Mouse (Mus musculus) common myeloid progenitor, adult 5-6 weeks (primary cell): Measurements from ENCODE around the gene Sgcd. TPM values are rescaled to one million over a fixed set of nuclear protein-coding genes. Genes with fewer than 3 reads are reported as not detected.

ENCODE experiments used
- ATAC-seq: replicated peaks from 2 replicates; pipeline ENCODE4 v1.8.0; 2016; ENCODE audit warnings: low read depth, mild to moderate bottlenecking, moderate TSS enrichment, inconsistent platforms; ENCODE audit not compliant: poor library complexity, severe bottlenecking
- total RNA-seq: library from RNA; stranded (forward); fragments of 200-1000, 187-1606 nt; gene quantifications from 2 replicates; pipeline ENCODE4 v1.2.3, GENCODE M21; 2017

The Sgcd gene
- total RNA-seq, 1 experiment from 2014 or later, result not detected

DNA sequence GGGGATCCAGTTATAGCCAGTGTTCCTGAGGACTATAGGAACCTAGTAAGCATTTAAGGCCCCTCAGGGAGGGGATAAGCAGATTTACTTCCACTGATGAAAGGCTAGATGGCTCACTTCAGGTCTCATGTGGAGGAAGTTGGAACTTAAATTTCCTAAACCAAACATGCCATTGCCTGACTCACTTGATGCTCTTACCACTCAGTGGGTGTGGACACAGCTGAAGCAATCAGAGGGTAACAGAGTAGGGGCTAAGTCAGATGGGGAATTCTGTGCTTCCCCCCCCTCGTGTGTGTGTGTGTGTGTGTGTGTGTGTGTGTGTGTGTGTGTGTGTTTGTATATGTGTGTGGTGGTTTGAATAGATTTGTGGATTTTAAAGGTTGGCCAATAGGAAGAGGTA, 830.7 kb downstream of the Sgcd start:
- no peak for ATAC-seq

DNA sequence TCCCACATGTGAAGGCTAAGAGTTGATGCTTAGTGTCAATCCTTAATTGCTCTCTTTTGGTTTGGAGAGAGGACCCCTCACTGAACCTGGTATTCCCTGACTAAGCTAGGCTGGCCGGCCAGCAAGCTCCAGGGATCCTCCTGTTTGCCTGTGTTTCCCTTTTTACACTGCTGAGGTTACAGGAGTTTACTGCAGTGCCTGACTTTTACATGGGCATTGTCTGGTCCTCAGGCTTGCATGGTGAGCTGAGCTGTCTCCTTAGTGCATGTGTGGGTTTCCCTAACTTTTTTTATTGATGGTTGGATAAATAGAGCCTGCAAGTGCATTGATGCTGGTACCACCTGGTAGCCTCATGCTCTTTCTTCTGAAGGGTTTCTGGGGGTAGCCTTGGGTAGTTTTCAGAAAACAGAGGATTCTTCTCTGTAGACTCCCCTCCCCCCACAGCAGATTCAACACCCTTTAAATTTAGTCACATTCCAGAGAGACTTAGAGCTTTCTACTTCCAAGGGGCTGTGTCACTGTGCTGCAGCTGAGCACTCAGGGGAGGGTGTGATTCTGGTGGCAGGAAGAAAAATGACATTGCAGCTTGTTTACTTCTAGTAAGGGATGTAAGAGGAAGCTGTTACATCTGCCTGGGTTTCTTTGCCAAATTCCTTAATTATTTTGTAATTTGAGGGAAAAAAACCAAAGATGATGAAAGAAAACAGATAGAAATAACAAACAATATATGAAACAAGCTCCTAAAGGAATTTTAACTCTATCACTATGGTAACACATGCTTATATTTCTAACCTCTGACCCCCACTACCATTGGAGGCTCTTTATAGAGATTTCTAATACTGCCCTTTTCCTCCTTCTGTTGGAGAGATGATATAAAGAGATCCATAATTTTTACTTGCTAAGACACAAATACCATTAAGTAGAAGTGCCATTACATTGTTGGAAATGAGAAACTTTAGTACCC, 831.8 kb downstream of the Sgcd start:
- ATAC-seq, result no peak

DNA sequence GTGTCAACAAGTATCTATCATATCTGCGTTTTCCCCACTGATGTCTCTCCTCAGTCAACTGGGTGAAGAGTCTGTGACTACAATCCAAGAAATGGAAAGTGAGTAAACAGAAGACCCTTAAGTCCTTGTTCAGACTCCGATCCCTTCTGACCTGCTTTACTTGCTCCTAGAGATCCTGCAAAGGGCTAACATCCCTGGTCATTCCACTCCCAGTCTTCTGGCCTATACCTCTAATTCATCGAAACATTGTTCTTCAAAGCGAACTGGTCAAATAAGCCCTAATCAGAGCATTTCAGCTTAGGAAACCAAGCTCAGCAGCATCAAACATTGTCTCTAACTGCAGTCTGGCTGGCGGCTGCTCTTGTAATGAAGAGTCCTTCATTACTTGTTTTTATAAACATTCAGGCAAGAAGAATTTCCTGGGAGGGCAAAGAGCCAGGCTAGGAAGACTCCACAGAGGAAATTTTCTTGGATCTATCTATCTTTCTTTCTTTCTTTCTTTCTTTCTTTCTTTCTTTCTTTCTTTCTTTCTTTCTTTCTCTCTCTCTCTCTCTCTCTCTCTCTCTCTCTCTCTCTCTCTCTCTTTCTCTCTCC, 833.8 kb downstream of the Sgcd start:
- ATAC-seq, result no peak

DNA sequence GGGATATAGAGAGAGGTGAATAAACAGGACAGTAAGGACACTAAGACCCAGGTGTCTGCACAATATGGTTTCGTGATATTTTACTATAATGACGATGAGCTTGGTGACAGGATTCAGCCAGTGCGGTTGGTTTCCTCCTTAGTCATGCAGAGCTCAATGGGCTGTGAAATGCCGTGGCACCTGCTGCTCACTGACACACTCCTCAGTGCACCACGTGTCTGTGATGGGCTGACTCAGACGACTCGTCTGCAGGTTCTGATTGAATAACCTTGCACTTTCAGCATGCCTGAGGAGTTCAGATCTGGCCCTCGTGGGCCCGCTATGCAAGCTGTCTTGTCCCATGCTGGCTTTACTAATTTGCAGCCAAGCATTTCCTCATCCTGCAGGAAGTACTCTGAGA, 839.2 kb downstream of the Sgcd start:
- no peak for ATAC-seq

DNA sequence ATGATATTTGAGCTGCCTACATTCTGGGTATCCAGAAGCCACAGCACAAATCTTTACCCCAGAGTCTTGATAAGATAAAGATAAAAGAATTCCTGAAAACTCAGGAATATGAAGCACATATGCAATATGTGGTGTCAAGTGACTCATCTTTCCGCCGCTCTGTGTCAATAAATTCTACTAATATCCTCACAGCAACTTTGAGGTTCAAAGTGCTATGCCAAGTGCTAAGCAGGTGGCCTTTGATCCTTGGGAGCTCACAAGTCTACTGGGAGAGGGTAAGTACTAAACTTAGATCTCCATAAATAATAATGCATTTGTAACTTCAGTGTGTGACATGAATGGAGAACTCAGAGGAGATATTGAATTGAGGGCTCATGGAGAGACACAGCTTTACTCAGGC, 848.9 kb downstream of the Sgcd start:
- ATAC-seq, result no peak

DNA sequence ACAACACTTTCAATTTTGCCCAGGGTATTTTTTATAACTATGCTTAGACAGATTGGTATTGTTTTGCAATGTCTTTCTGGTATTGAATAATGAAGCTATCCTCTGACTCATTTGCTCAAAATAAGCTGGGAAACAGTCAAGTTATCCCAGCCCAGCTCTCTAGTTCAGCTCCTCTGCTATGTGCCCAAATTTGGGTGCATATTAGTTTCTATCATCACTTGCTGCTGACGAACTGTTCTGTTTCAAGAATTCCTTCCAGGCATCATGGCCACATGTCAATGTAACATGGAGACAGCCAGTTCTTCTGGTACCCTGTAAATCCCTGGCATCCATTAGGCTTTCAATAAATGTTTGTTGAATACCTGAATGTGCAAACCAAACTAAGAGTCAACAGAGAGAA, 849.5 kb downstream of the Sgcd start:
- no peak for ATAC-seq

DNA sequence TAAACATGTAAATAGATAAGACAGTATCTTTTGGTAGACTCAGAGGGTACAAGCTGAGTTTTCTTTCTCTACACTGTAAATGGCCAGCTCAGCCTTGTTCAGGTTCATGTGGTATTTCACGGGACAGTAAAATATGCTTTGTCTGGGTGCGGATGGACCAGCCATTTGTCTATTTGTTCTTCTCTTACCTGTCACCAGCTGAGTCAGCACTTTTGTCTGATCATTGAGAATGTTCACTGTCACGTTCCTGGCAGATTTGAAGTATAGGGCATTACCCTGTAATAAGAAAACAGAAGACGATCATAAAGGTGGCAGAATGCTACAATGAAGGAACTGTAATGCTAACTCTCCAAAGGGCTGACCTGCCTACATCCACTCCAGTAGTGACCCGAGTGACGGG, 856.4 kb downstream of the Sgcd start:
- no peak for ATAC-seq

DNA sequence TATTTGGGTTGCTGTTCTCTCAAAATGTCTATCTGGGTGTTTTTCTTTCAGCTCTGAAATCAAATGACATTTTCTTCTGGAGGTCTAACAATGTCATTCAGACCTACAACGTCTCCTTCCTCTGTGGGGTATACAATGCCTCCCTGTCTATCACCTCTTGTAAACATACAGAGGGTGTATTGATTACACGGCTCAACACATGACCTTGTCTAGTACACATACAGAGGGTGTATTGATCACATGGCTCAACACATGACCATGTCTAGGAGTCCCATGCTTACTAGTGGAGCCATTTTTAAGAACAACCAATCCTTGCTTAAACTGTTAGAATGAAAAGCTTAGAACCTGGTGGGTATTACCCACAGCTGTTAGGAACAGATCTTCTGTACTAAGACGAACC, 858.3 kb downstream of the Sgcd start:
- no peak for ATAC-seq

DNA sequence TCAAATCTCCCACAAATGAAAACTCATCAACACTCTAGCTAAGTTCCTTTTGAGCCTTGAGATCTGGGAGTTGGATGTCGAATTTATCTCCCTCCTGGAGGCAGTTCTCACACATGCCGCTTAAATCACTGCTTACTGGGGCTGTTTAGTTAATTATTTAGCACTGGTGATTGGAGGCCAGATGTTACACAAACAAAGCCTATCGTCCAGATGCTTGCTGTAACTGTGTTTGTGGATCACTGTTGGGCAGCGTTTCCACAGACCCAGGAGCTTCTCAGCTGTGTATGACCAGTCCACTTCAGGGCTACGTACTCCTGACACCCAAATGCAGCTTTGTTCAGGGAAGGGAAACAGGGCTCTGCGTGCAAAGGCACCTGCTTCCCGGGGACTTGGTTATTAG, 858.8 kb downstream of the Sgcd start:
- no peak for ATAC-seq

DNA sequence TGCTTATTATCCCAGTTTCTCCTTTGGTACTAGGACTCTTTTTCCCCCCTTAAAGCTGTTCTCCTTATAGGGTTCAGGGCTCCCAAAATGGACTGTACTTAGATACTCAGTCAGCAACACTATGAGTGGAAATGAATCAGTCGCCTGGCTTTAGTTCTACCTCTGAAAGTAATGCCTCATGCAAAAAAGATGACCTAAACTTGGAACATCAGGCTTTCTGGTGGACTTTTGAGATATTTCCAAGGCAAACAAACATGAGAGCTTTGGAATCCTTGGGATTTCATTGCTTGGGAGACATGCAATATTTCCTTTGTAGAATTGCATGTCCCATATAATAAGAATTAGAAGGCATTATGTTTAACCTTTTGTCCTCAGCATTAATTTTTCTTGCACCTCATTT, 859.6 kb downstream of the Sgcd start:
- no peak for ATAC-seq

DNA sequence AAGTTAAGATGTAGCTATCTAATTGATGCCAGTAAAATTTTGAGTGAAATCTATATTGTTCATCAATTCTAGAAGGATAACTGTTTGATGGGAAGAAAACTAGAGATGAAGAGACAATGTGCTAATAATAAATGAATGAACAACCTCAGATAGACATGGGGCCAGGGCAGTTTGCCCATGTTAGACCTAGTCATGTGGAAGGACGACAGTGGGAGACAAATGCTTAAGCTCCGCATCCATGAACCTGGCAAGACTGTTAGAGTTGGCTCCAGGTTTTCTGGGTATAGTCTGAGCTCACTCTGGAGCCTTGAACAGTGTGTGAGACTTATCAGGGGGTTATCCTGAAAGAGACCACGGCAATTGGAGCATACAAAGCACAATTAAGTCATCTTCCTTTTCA, 860.4 kb downstream of the Sgcd start:
- ATAC-seq, result no peak

DNA sequence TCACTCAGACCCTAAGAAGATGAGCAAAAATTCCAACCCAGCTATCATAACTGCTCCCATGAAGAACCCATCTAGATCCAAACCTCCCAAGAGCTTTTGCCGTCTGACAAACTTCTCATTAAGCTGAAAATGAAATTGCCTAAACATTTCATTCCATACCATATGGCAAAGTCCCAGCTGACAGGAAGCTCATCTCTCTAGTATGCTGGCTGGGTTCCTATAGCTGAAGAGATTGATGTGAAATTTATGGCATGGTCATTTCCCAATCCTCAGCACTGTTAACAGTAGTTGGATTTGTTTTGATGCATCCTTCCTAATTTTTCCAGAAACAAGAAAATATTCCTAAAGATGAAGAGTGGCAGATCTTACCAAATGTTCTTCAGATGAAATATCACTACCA, 867.9 kb downstream of the Sgcd start:
- ATAC-seq, result no peak

DNA sequence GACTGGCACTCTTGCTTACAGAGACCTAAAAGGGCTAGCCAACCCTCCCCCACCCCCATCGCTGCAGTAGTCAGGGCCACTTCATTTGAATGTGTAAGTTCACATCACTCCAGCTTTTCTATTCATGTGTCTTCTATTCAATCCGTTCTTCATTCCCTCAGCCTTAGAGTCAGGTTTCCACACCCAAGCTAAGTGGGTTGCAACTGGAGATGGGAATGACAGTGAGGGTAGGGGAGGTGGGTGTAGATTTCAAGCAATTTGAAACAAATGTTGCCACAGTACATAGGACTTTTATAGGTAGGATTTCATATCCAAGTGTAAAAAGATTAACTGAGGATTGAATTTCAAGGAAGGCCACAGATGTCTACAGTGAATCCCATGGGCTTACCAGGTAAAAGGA, 870.9 kb downstream of the Sgcd start:
- ATAC-seq, result no peak

DNA sequence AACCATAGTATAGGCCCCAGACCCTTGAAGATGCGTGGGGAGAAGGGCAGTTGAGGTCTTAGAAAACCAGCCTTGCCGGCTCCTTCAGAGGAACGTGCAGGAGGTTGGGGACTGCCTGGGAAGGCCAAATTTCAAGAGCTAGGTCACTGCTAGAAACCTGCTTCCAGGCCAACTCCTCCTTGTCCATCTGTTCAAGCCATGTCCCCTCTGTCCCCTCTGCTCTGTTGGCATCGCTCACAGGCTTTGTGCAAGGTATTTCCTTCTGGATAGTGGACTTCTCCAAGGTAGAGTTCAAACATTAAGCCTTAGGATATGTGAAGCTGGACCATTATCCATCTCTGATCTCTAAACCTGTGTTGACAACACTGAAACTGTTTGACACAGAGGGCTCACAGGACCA, 874.4 kb downstream of the Sgcd start:
- ATAC-seq, result no peak

DNA sequence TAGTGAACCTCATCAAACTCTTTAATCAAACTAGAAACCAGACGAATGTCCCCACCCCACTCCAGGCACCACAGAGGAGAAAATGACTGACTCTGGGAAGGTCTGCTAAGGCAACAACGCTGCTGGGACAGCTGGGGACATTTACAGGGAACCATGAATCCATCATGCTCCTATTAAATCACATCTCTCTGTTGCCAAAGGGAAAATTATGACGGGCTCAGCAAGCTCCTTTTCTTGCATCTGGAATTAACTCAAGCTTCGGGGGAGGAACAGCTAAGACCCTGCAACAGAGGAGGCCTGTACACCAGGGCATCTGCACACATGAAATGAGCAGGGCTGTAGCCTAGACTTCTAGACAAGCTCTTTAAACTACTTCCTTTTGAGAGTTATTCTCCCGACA, 875.7 kb downstream of the Sgcd start:
- ATAC-seq, result no peak

DNA sequence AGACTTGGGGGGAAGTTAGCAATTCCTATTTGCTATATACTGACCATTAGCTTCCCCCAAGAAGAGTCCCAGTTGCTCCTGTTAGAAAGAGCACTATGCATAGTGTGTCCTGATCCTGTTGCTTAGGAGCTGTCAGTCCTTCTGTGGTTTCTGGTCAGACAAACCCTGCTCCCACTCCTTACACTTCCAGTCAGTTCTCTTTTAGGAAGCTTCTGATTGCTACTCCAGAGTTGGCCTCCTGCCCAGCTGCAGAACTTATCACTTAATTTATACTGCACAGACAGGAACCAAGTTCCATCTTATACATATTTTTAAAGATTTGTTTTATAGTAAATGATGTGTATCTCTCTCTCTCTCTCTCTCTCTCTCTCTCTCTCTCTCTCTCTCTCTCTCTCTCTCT, 878.5 kb downstream of the Sgcd start:
- ATAC-seq, result no peak

DNA sequence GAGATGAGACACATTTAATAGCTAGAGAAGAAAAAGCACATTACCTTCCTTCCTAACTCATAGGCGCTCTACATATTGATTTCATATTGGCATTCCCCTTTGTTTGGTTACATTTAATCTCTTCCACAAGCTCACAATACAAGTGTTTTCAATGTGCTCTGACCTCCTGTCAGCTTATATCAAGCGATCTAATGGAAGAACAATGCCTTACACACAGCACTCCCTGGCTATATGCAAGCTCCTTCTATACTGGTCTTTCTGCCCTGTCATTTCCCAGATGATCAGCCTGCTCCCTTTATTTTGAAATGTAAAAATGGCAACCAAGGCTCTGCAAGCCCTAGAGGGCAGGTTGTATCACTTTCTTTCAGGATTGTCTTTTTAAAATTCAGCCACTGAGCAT, 881.1 kb downstream of the Sgcd start:
- no peak for ATAC-seq

DNA sequence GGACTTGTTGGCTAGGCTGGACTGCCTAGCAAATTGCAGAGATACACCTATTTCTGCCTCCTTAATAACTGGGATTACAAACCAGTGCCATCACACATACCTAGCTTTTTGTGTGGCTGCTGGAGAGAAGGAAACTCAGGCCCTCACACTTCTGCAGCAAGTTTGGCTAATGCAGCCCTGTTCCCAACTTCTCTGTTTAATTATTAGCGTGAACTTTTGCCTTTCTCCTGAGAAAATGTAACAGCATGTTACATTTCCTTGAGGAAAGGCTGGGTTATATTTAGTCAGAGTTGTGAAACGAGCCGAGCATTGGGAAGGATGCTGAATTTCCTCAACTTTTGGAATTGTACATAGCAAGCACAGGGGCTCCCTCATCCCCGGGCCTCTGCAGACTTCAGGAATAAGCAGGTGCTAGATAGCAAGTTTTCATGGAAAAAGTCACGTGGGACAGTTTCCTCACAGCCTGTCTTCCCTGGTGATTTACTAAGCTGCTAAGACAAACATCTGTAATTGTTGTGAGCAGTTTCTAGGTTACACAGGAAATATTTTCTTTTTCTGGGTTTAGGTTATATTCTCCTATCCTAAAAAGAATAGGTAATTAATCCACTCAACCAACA, 895.4 kb downstream of the Sgcd start:
- ATAC-seq, result no peak

DNA sequence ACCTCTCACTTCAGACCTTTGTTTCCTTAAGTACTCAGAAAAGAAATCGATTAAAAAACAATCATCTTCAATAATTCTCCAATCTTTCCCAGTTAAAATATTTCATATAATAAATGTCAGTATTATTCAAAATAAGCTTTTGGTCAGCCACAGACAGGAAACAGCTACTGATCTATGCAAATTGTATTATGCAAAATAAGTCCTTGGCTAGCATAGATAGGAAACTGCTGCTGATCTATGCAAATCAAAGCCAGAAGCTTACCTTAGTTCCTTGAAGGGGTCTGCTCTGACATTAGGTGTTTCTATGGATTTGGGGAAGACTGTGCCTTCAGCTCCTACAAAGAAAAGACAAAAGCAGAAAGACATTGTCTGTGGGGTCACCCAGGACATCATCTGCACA, 906.3 kb downstream of the Sgcd start:
- ATAC-seq, result no peak

DNA sequence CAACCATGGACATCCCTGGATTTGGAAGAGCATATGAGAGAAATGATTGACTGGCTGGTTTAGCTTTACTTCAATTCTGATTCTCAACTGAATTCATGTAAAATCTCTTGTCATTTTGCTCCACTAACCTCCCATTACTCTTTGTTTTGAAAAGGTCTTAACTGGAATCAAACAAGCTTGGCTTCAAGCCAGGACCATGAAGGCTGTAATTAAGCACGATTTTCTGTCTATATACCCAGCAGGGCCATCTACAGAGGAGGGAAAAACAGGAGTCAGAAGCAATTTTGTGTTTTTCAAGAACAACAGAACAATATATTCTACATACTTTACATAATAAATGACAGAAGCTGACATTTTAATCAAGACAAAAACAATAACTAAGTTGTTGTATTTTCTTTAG, 915.2 kb downstream of the Sgcd start:
- no peak for ATAC-seq

DNA sequence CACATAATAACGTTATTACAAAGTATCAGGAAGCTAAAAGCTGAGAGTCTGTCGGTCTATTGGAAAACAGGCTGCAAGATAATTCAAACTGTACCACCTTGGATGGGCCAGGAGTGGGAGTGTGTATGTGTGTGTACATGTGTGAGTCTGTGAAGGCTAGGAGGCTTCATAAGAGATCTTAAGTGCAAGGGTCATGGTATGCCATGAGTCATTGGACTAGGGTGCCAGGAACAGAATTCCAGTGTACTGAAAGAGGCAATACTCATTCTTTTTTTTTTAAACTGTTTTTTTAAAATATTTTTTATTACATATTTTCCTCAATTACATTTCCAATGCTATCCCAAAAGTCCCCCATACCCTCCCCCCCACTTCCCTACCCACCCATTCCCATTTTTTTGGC, 917.6 kb downstream of the Sgcd start:
- ATAC-seq, result no peak
